ENCODE assay signal across 9 mouse cellular contexts in genomic region chr6:125110927-125111326, GRCm38 (mm10). TPM values are rescaled to one million over a fixed set of nuclear protein-coding genes. Genes with fewer than 3 reads are reported as not detected.
DNase-seq lines count a peak whose midpoint lies in the region; ATAC-seq and TF ChIP-seq lines count a peak whose summit lies in the region.
"Had no signal": no experiment of that assay in that cellular context is flagged by ENCODE, and none has a peak within 500 bp of the region (broad histone marks: within the 10 kb centered on the region; RNA-seq: fewer than 3 reads in every experiment).

No protein-coding gene starts in this region.

- no peak for TF ChIP-seq POLR2A in heart, adult 2 months (IDR thresholded peaks at IDR 0.05; ENCODE audit: insufficient read depth, low read depth, low read length)

- no peaks in the 10 kb centered on the region for H3K27me3 ChIP-seq in heart, adult 2 months (ENCODE audit: control insufficient read depth, insufficient read depth, low read length)
- H3K27me3 ChIP-seq in heart, embryonic 12.5 days (replicated peaks), result no peaks in the 10 kb centered on the region
- H3K27me3 ChIP-seq in midbrain, postnatal 0 days (ENCODE audit: insufficient read depth, low read length), result no peaks in the 10 kb centered on the region
- no peaks in the 10 kb centered on the region for H3K27me3 ChIP-seq in midbrain, embryonic 16.5 days (ENCODE audit: control insufficient read depth, insufficient read depth, low read depth, low read length)
- H3K27me3 ChIP-seq: neural tube, embryonic 12.5 days had no signal

- ATAC-seq in heart, embryonic 12.5 days (ENCODE audit: insufficient number of reproducible peaks, low FRiP score), result no peak
- ATAC-seq in midbrain, postnatal 0 days (ENCODE audit: low FRiP score), result no peak
- no peak for ATAC-seq in midbrain, embryonic 16.5 days

- no peaks in the 10 kb centered on the region for H3K79me2 ChIP-seq in heart, adult 2 months (replicated peaks; ENCODE audit: control insufficient read depth, insufficient read depth, low read length)

- no peak overlapping the region for H3K27ac ChIP-seq in heart, adult 2 months
- H3K27ac ChIP-seq in heart, embryonic 12.5 days (ENCODE audit: poor library complexity, severe bottlenecking), result no peak overlapping the region
- no peak overlapping the region for H3K27ac ChIP-seq in midbrain, postnatal 0 days (ENCODE audit: low read depth, low read length)
- H3K27ac ChIP-seq in midbrain, embryonic 16.5 days (ENCODE audit: low read length), result no peak overlapping the region
- H3K27ac ChIP-seq: neural tube, embryonic 12.5 days had no signal

- peaks cover 5% of the 10 kb centered on the region; the same call in 1 of the 2 replicates for H3K9me3 ChIP-seq in heart, embryonic 12.5 days (replicated peaks)
- H3K9me3 ChIP-seq in midbrain, postnatal 0 days (ENCODE audit: low read length), result no peaks in the 10 kb centered on the region
- no peaks in the 10 kb centered on the region for H3K9me3 ChIP-seq in midbrain, embryonic 16.5 days (replicated peaks; ENCODE audit: control insufficient read depth, low read length, poor library complexity, severe bottlenecking)
- H3K9me3 ChIP-seq: neural tube, embryonic 12.5 days had no signal

- intact Hi-C loops in heart, adult 2 months (cut with DNase I), result loop anchor here (5.0 kb wide), 1 partner anchor 161 kb away; no protein-coding TSS in a partner anchor

- no peaks in the 10 kb centered on the region; the same call in 1 of the 2 replicates for H3K36me3 ChIP-seq in heart, adult 2 months (ENCODE audit: control insufficient read depth, insufficient read depth, low read length)
- peaks cover 96% of the 10 kb centered on the region for H3K36me3 ChIP-seq in heart, embryonic 12.5 days
- peaks cover 81% of the 10 kb centered on the region for H3K36me3 ChIP-seq in midbrain, postnatal 0 days (ENCODE audit: insufficient read depth, low read length)
- H3K36me3 ChIP-seq in midbrain, embryonic 16.5 days (ENCODE audit: control insufficient read depth, insufficient read depth, low read length), result peaks cover 79% of the 10 kb centered on the region

- H3K9ac ChIP-seq in heart, adult 2 months (ENCODE audit: low read depth, low read length), result no peak overlapping the region
- H3K9ac ChIP-seq in heart, embryonic 12.5 days, result no peak overlapping the region
- no peak overlapping the region for H3K9ac ChIP-seq in midbrain, postnatal 0 days (replicated peaks; ENCODE audit: low read length, poor library complexity, severe bottlenecking)
- no peak overlapping the region for H3K9ac ChIP-seq in midbrain, embryonic 16.5 days (ENCODE audit: low read depth, low read length)
- H3K9ac ChIP-seq: neural tube, embryonic 12.5 days had no signal

- no peak overlapping the region for H3K4me2 ChIP-seq in heart, embryonic 12.5 days
- H3K4me2 ChIP-seq in midbrain, postnatal 0 days (ENCODE audit: low read depth, low read length, poor library complexity, severe bottlenecking), result no peak overlapping the region
- no peak overlapping the region for H3K4me2 ChIP-seq in midbrain, embryonic 16.5 days (ENCODE audit: low read length)
- H3K4me2 ChIP-seq: neural tube, embryonic 12.5 days had no signal

- DNase-seq in heart, adult 2 months, result no peak
- DNase-seq in midbrain, postnatal 0 days (ENCODE audit: low spot score), result peak; percentile 58
- DNase-seq in cerebellum, adult 8-10 months, result peak; percentile 28
- DNase-seq in kidney, postnatal 36 days, result peak; percentile 54 to 78
- DNase-seq in thymus, postnatal 4 days, result peak; percentile 73
- DNase-seq in ovary, postnatal 10 days (ENCODE audit: low spot score), result no peak

- no peak for TF ChIP-seq EP300 in heart, adult 2 months (IDR thresholded peaks at IDR 0.05; ENCODE audit: insufficient read depth, low read depth, low read length)

- peak; percentile 61 for TF ChIP-seq CTCF in heart, adult 2 months (IDR thresholded peaks at IDR 0.05)
- peak; percentile 67 for TF ChIP-seq CTCF in midbrain, postnatal 0 days (IDR thresholded peaks at IDR 0.05)

- WGBS in heart, adult 2 months, result 84% methylated on average over 7 of the region's 7 CpGs
- WGBS in heart, embryonic 12.5 days, result 91% methylated on average over 7 of the region's 7 CpGs
- WGBS in midbrain, postnatal 0 days, result 96% methylated on average over 7 of the region's 7 CpGs
- 91% methylated on average over 7 of the region's 7 CpGs for WGBS in midbrain, embryonic 16.5 days

- H3K4me3 ChIP-seq in heart, adult 2 months, result no peak overlapping the region
- no peak overlapping the region for H3K4me3 ChIP-seq in heart, embryonic 12.5 days
- no peak overlapping the region for H3K4me3 ChIP-seq in midbrain, postnatal 0 days (ENCODE audit: low read depth, low read length)
- H3K4me3 ChIP-seq in midbrain, embryonic 16.5 days (ENCODE audit: low read depth, low read length), result no peak overlapping the region
- H3K4me3 ChIP-seq: neural tube, embryonic 12.5 days had no signal

- no peaks in the 10 kb centered on the region for H3K4me1 ChIP-seq in heart, adult 2 months (ENCODE audit: control insufficient read depth, insufficient read depth, low read length)
- H3K4me1 ChIP-seq in heart, embryonic 12.5 days (replicated peaks), result no peaks in the 10 kb centered on the region
- H3K4me1 ChIP-seq in midbrain, postnatal 0 days (ENCODE audit: insufficient read depth, low read length), result no peaks in the 10 kb centered on the region
- no peaks in the 10 kb centered on the region for H3K4me1 ChIP-seq in midbrain, embryonic 16.5 days (ENCODE audit: control insufficient read depth, insufficient read depth, low read length)
- H3K4me1 ChIP-seq: neural tube, embryonic 12.5 days had no signal

RNA-seq across cellular contexts. Expression of gene Chd4, which starts 15.1 kb away (rescaled TPM):
- total RNA-seq in heart, adult 2 months (2021), result 100 to 1,000 TPM in 1 of 2 experiments, 10 to 100 TPM in 1; 97.1 to 113 TPM
- 28.3 and 31.6 TPM in 2 replicates for polyA plus RNA-seq in heart, adult 2 months (2012; rRNA removed)
- polyA plus RNA-seq in heart, embryonic 12.5 days (2016; fragmentation: Nextera tagmentation; extraction: Ambion mirVana), result 76.2 and 77.3 TPM in 2 replicates
- 117 and 133 TPM in 2 replicates for total RNA-seq in midbrain, postnatal 0 days (2014; rRNA removed)
- 72.9 and 89.1 TPM in 2 replicates for polyA plus RNA-seq in midbrain, postnatal 0 days (2015; fragmentation: Nextera tagmentation; extraction: Ambion mirVana)
- 59.7 and 74.3 TPM in 2 replicates for polyA plus RNA-seq in midbrain, embryonic 16.5 days (2015; fragmentation: Nextera tagmentation; extraction: Ambion mirVana)

RNA-seq across cellular contexts. Expression of gene Nop2, which starts 20.8 kb away (rescaled TPM):
- total RNA-seq in heart, adult 2 months (2021), result 10 to 100 TPM; 18.9 to 20.3 TPM
- polyA plus RNA-seq in heart, adult 2 months (2012; rRNA removed), result 8.3 and 13.6 TPM in 2 replicates
- 55.0 and 56.2 TPM in 2 replicates for polyA plus RNA-seq in heart, embryonic 12.5 days (2016; fragmentation: Nextera tagmentation; extraction: Ambion mirVana)
- total RNA-seq in midbrain, postnatal 0 days (2014; rRNA removed), result 34.5 and 45.8 TPM in 2 replicates
- 41.4 and 42.6 TPM in 2 replicates for polyA plus RNA-seq in midbrain, postnatal 0 days (2015; fragmentation: Nextera tagmentation; extraction: Ambion mirVana)
- polyA plus RNA-seq in midbrain, embryonic 16.5 days (2015; fragmentation: Nextera tagmentation; extraction: Ambion mirVana), result 49.2 and 49.3 TPM in 2 replicates

RNA-seq across cellular contexts. Expression of gene Iffo1, which starts 34.1 kb away (rescaled TPM):
- total RNA-seq in heart, adult 2 months (2021), result 1 to 10 TPM; 5.7 to 7.0 TPM
- polyA plus RNA-seq in heart, adult 2 months (2012; rRNA removed), result 19.7 and 21.8 TPM in 2 replicates
- polyA plus RNA-seq in heart, embryonic 12.5 days (2016; fragmentation: Nextera tagmentation; extraction: Ambion mirVana), result 11.3 and 11.8 TPM in 2 replicates
- total RNA-seq in midbrain, postnatal 0 days (2014; rRNA removed), result 33.3 and 33.9 TPM in 2 replicates
- polyA plus RNA-seq in midbrain, postnatal 0 days (2015; fragmentation: Nextera tagmentation; extraction: Ambion mirVana), result 19.0 and 20.4 TPM in 2 replicates
- polyA plus RNA-seq in midbrain, embryonic 16.5 days (2015; fragmentation: Nextera tagmentation; extraction: Ambion mirVana), result 21.1 and 21.2 TPM in 2 replicates

RNA-seq across cellular contexts. Expression of gene Lpar5, which starts 43.2 kb away (rescaled TPM):
- total RNA-seq in heart, adult 2 months (2021), result under 1 TPM in 1 of 2 experiments, not detected in 1; 0.20 TPM
- 1.2 and 2.3 TPM in 2 replicates for polyA plus RNA-seq in heart, adult 2 months (2012; rRNA removed)
- 0.24 and 0.31 TPM in 2 replicates for polyA plus RNA-seq in heart, embryonic 12.5 days (2016; fragmentation: Nextera tagmentation; extraction: Ambion mirVana)
- total RNA-seq in midbrain, postnatal 0 days (2014; rRNA removed), result 0.90 and 1.7 TPM in 2 replicates
- polyA plus RNA-seq in midbrain, postnatal 0 days (2015; fragmentation: Nextera tagmentation; extraction: Ambion mirVana), result 0.52 and 0.71 TPM in 2 replicates
- polyA plus RNA-seq in midbrain, embryonic 16.5 days (2015; fragmentation: Nextera tagmentation; extraction: Ambion mirVana), result 0.45 and 0.60 TPM in 2 replicates

RNA-seq across cellular contexts. Expression of gene Gapdh, which starts 55.3 kb away (rescaled TPM):
- total RNA-seq in heart, adult 2 months (2021), result 1,000 to 10,000 TPM; 4,018 to 4,312 TPM
- 7,726 and 8,318 TPM in 2 replicates for polyA plus RNA-seq in heart, adult 2 months (2012; rRNA removed)
- 4,345 and 4,378 TPM in 2 replicates for polyA plus RNA-seq in heart, embryonic 12.5 days (2016; fragmentation: Nextera tagmentation; extraction: Ambion mirVana)
- total RNA-seq in midbrain, postnatal 0 days (2014; rRNA removed), result 2,678 and 3,049 TPM in 2 replicates
- 1,705 and 1,726 TPM in 2 replicates for polyA plus RNA-seq in midbrain, postnatal 0 days (2015; fragmentation: Nextera tagmentation; extraction: Ambion mirVana)
- polyA plus RNA-seq in midbrain, embryonic 16.5 days (2015; fragmentation: Nextera tagmentation; extraction: Ambion mirVana), result 1,326 and 1,443 TPM in 2 replicates

Comparison
In these comparisons a context has a peak if more than half of its experiments do, and no peak if none do; other contexts are left out.
1. DNase-seq: peak in midbrain, postnatal 0 days (single experiment), cerebellum, adult 8-10 months (single experiment), kidney, postnatal 36 days (2 of 2) and thymus, postnatal 4 days (single experiment); none in heart, adult 2 months (0 of 2) and ovary, postnatal 10 days (single experiment).